Mouse (Mus musculus): ENCODE results near the gene Ppan.
A peak's percentile ranks its signal among the peaks of the same experiment; 100 is the strongest.

Gene Ppan

GRCm38 (mm10) chr9:20879097-20879792 lies 8.7 kb upstream of the Ppan start, which contains the start of gene Angptl6:
TSS of gene Angptl6 (minus strand) at chr9:20879727.
- DNase-seq = no peak

GRCm38 (mm10) chr9:20886563-20886962 lies 1.4 kb upstream of the Ppan start:
- no peak for DNase-seq

- DNase-seq = no peak
These were observed 784 bp upstream of the Ppan start for GRCm38 (mm10) chr9:20887191-20887590.

- DNase-seq = no peak
These were observed 401 bp downstream of the Ppan start for GRCm38 (mm10) chr9:20888386-20888765.

- DNase-seq = no peak
These were observed 1.5 kb downstream of the Ppan start for GRCm38 (mm10) chr9:20889185-20890141.

- DNase-seq = no peak
These were observed 2.4 kb downstream of the Ppan start for GRCm38 (mm10) chr9:20890411-20890810.

- no peak for DNase-seq
These were observed 3.5 kb downstream of the Ppan start for GRCm38 (mm10) chr9:20891339-20892103.

GRCm38 (mm10) chr9:20892104-20892653 lies 4.2 kb downstream of the Ppan start:
- no peak for DNase-seq

GRCm38 (mm10) chr9:20893069-20893468 lies 5.1 kb downstream of the Ppan start:
- no peak for DNase-seq

- DNase-seq = no peak
These were observed 5.8 kb downstream of the Ppan start for GRCm38 (mm10) chr9:20893590-20894343.

- no peak for DNase-seq
These were observed 6.7 kb downstream of the Ppan start for GRCm38 (mm10) chr9:20894629-20895028.

GRCm38 (mm10) chr9:20895382-20895781 lies 7.4 kb downstream of the Ppan start:
- no peak for DNase-seq

- no peak for DNase-seq
These were observed 9.9 kb downstream of the Ppan start for GRCm38 (mm10) chr9:20897736-20898510.

- DNase-seq = peak; percentile 68 to 76
These were observed 10.6 kb downstream of the Ppan start, which contains the start of gene Eif3g for GRCm38 (mm10) chr9:20898511-20899073. TSS of gene Eif3g (minus strand) at chr9:20898623.

GRCm38 (mm10) chr9:20901466-20902173 lies 13.6 kb downstream of the Ppan start:
- no peak for DNase-seq

- no peak for DNase-seq
These were observed 14.2 kb downstream of the Ppan start for GRCm38 (mm10) chr9:20902174-20902491.

- DNase-seq = no peak
These were observed 22.0 kb downstream of the Ppan start for GRCm38 (mm10) chr9:20909948-20910347.

GRCm38 (mm10) chr9:20916160-20916559 lies 28.2 kb downstream of the Ppan start:
- peak in 1 of 2 experiments; percentile 44 for DNase-seq

- no peak for DNase-seq
These were observed 35.3 kb downstream of the Ppan start for GRCm38 (mm10) chr9:20923258-20923657.
